Mouse (Mus musculus) kidney, postnatal 0 days (tissue): ENCODE results near the gene Pxk. TPM values are rescaled to one million over a fixed set of nuclear protein-coding genes. Genes with fewer than 3 reads are reported as not detected.
A peak's percentile ranks its signal among the peaks of the same experiment; 100 is the strongest.

Experiments used
- ATAC-seq: fragments of 200-750 bp; cut with Nextera tagmentation; replicated peaks from 2 replicates; pipeline ENCODE4 v1.8.0; 2017; ENCODE audit warnings: low read depth, moderate number of reproducible peaks, moderate TSS enrichment, moderate library complexity; ENCODE audit not compliant: low FRiP score
- DNase-seq: peaks from one replicate; pipeline ENCODE4 v3.0.0-alpha.2; 2016; ENCODE audit warnings: low spot score
- H3K27ac ChIP-seq: fragments of 300-500 bp; sonication (generic); 2 replicates; pipeline ENCODE4 v1.5.1; 2014; ENCODE audit warnings: mild to moderate bottlenecking
- H3K27me3 ChIP-seq: fragments of 300-500 bp; sonication (generic); 2 replicates; pipeline ENCODE4 v1.6.1; 2014; ENCODE audit warnings: low read length, mixed read lengths; ENCODE audit not compliant: insufficient read depth
- H3K36me3 ChIP-seq: fragments of 300-500 bp; sonication (generic); 2 replicates; pipeline ENCODE4 v1.6.1; 2014; ENCODE audit warnings: low read length, mixed read lengths; ENCODE audit not compliant: insufficient read depth
- H3K4me1 ChIP-seq: fragments of 300-500 bp; sonication (generic); replicated peaks from 2 replicates; pipeline ENCODE4 v1.6.1; 2014; ENCODE audit warnings: antibody characterized with exemption, low read length, mixed read lengths; ENCODE audit not compliant: insufficient read depth
- H3K4me2 ChIP-seq: fragments of 300-500 bp; sonication (generic); 2 replicates; pipeline ENCODE4 v1.6.1; 2014; ENCODE audit warnings: mild to moderate bottlenecking, low read length, moderate library complexity, mixed read lengths
- H3K4me3 ChIP-seq: fragments of 300-500 bp; sonication (generic); replicated peaks from 2 replicates; pipeline ENCODE4 v1.5.1; 2014; ENCODE audit warnings: low read depth, low read length
- H3K9ac ChIP-seq: fragments of 300-500 bp; sonication (generic); 2 replicates; pipeline ENCODE4 v1.6.1; 2014; ENCODE audit warnings: low read depth, low read length
- H3K9me3 ChIP-seq: fragments of 300-500 bp; sonication (generic); replicated peaks from 2 replicates; pipeline ENCODE4 v1.6.1; 2016; ENCODE audit warnings: low read length, inconsistent platforms, mixed read lengths
- CTCF ChIP-seq: IDR thresholded peaks from 2 replicates; pipeline ENCODE4 v1.5.1; 2016; ENCODE audit warnings: antibody characterized with exemption, low read depth, mild to moderate bottlenecking, moderate library complexity
- WGBS: fragments of 180-500 bp; shearing (Covaris S2); extraction: QIAGEN DNeasy Blood & Tissue Kit; methylation state at CpG from one replicate; pipeline ENCODE4 v1.1.7; 2014; 5-methylcytosine and 5-hydroxymethylcytosine counted together
- polyA plus RNA-seq: library from polyadenylated mRNA; unstranded; fragments of >200 nt; fragmentation: Nextera tagmentation; extraction: Ambion mirVana; gene quantifications from 2 replicates; pipeline ENCODE4 v1.2.1, GENCODE M21; 2015

The Pxk gene
- 39.4 and 41.7 TPM in 2 replicates for polyA plus RNA-seq

DNA sequence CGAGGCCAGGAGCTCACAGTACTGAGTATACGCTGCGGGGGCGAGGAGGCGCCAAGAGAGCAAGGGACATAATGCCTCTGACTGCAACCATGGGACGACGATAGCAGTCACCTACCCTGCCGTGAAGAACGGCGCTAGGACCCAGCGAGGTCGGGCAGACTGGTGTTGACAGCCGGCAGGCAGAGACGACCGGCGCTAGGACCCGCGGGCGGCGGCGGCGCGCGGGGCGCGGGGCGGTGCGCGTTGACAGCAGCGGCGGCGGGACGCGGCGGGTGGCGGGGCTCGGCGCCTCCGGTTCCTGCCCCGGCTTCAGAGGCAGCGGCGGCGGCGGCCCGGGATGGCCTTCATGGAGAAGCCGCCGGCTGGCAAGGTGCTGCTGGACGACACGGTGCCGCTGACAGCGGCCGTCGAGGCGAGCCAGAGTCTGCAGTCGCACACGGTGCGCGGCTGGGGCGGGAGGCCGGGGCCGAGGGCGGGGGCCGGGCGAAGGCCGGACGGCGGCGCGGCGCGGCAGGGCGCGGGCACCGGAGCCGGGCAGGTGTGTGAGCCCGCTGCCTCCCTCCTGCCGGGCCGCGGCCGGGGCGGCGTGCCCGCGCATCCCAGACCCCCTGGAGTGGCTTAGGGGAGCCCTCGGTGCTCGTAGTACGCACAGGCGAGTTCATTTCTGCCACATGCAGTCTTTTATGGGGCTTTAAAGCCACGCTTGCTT is at the start of gene Pxk:
Gene Pxk (plus strand): TSS at position 234 of the 709 bp plus-strand sequence.
- ATAC-seq (peak; percentile 90), DNase-seq (peak; percentile 92)
- no peaks in the 10 kb centered on the region for H3K36me3 ChIP-seq

DNA sequence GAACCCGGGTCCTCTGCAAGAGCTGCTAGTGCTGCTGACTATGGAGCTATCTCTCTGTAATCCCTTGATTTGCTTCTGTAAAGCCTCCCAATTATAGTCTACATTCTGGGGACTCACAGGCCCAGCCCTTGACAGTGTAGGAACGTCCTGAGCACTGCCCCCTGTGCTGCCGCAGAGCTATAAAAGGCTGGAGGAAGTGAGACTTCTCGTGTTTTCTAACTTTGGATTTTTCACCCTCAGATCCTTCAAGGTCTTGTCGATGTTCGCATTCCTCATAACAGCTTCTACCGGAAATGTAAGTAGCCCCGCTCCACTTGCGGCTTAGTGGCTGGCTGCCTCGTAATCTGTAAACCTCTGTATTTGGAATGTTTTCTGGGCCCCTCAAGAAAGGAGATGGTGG is 48.7 kb upstream of the Pxk start:
- 86% methylated on average over 10 of the region's 10 CpGs for WGBS
- H3K9me3 ChIP-seq = no peaks in the 10 kb centered on the region
- H3K4me1 ChIP-seq = no peaks in the 10 kb centered on the region
- no peak overlapping the region for H3K9ac ChIP-seq
- DNase-seq (no peak), ATAC-seq (no peak)
- H3K27ac ChIP-seq = no peak overlapping the region
- no peak overlapping the region for H3K4me2 ChIP-seq
- no peaks in the 10 kb centered on the region for H3K27me3 ChIP-seq
- no peak for TF ChIP-seq CTCF
- no peak overlapping the region for H3K4me3 ChIP-seq
- H3K36me3 ChIP-seq = 0 out of 2 replicates have a peak, but pooled peaks cover 9% of the 10 kb centered on the region

More for the DNA sequence above, at the start of gene Pxk:
- Histone ChIP-seq H3K9me3 (no peaks in the 10 kb centered on the region), H3K9ac (peak within 1 kb of the TSS; percentile 78), H3K4me3 (peak within 1 kb of the TSS; percentile 74), H3K27me3 (no peaks in the 10 kb centered on the region), H3K4me2 (peak within 1 kb of the TSS; percentile 79), H3K27ac (peak within 1 kb of the TSS; percentile 79), H3K4me1 (peaks cover 12% of the 10 kb centered on the region)
- under 1% methylated on average over 58 of the region's 89 CpGs for WGBS
- no peak for TF ChIP-seq CTCF

DNA sequence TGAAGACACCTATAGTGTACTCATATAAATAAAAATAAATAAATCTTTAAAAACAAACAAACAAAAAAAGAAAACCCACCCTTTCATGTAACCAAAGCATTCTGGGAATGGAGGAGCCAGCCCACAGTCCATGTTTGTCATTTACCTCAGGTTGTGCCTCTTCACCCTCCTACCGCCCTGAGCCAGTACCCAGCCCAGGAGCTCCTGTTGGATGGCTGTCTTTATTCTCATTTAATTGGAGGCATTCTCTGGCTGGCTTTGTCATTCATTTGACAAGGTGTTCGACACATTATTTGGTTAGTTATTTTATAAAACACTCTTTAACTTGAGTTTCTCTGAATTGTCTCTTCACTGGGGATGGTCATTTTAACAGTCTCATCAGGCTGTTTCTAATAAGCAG is 46.1 kb upstream of the Pxk start:
- ATAC-seq (no peak), DNase-seq (no peak)
- no peaks in the 10 kb centered on the region for H3K9me3 ChIP-seq
- H3K4me3 ChIP-seq = no peak overlapping the region
- H3K27ac ChIP-seq = no peak overlapping the region
- H3K4me2 ChIP-seq = no peak overlapping the region
- WGBS = 87% methylated on average over 2 of the region's 2 CpGs
- no peaks in the 10 kb centered on the region for H3K27me3 ChIP-seq
- H3K36me3 ChIP-seq = 0 out of 2 replicates have a peak, but pooled peaks cover 9% of the 10 kb centered on the region
- no peak for TF ChIP-seq CTCF
- no peaks in the 10 kb centered on the region for H3K4me1 ChIP-seq
- no peak overlapping the region for H3K9ac ChIP-seq

DNA sequence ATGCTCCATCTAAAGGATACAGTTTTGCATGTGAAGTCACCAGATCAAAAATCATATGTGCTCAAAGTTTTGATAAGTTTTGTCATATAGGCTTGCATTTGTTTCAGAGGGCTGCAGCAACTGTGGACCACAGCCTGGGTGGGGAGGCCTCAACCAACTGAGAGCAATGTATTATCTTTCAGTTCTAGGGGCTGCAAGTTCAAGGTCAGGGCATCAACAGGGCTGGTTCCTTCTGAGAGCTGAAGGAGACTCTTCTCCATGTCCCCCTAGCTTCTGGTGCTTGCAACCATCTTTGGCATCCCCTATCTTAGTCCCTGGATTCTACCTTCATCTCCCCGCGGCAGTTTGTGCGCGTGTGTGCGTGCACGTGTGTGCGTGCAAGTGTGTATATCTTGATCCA is 45.4 kb upstream of the Pxk start:
- Histone ChIP-seq H3K9me3 (no peaks in the 10 kb centered on the region), H3K27ac (no peak overlapping the region), H3K4me1 (no peaks in the 10 kb centered on the region), H3K4me3 (no peak overlapping the region), H3K4me2 (no peak overlapping the region), H3K36me3 (0 out of 2 replicates have a peak, but pooled peaks cover 8% of the 10 kb centered on the region), H3K27me3 (no peaks in the 10 kb centered on the region), H3K9ac (no peak overlapping the region)
- 96% methylated on average over 7 of the region's 7 CpGs for WGBS
- DNase-seq (no peak), ATAC-seq (no peak)
- no peak for TF ChIP-seq CTCF

DNA sequence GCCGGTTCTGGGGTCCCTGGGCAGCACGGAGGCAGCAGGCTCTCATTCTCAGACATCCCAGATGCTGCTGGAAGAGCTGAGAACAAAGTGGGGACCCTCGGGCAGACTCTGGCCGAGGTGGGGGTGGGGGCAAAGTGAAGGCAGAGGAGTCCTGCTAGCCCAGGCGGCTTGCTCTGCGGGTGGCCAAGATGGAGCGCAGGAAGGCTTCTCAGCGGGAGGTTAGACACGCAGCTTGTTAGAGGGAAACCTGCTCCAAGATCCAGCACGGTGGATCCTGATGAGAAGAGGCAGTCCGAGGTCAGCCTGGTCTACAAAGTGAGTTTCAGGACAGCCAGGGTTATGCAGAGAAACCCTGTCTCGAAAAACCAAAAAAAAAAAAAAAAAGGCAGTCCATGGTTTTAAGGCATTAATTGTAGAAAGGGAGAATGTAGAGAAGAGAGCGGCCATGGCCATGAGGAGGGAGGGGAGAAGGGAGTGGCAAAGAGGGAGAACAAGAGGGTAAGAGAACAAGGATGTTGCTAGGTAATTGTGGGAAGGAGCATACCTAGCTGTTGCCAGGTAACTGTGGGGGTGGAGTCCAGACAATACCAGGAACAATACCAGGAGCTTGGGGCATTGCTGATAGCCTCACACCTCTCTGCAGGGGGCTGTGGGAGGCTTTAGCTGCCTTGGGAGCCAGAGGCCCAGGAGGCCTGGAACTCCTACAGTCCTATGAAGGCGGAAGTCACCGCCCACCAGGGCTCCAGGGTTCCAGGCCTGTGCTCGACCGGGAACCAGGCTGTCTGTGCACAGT is 43.5 kb upstream of the Pxk start:
- Histone ChIP-seq H3K4me2 (no peak overlapping the region), H3K4me3 (no peak overlapping the region), H3K27ac (no peak overlapping the region), H3K27me3 (no peaks in the 10 kb centered on the region), H3K9me3 (no peaks in the 10 kb centered on the region), H3K36me3 (0 out of 2 replicates have a peak, but pooled peaks cover 3% of the 10 kb centered on the region), H3K9ac (no peak overlapping the region), H3K4me1 (no peaks in the 10 kb centered on the region)
- ATAC-seq = no peak
- TF ChIP-seq CTCF = no peak
- no peak for DNase-seq
- 52% methylated on average over 17 of the region's 17 CpGs for WGBS

DNA sequence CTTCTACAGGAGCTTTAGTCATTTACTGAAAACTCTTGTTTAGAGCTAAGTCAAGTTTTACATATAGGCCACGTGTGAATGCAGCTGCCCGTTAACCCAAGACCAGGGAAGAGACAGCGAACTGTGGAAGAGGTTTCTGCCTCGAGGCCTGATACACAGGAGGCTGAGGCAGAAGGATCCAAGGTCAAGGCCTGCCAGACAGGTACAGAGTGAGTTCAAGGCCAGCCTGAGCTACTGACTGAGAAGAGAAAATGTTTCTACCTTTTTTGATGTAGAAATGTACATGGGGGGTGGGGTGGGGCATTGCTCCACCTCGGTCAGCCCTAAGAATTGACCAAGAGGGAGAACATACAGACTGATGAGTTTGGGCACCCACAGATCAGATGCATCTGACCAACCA is 41.9 kb upstream of the Pxk start:
- Histone ChIP-seq H3K9ac (no peak overlapping the region), H3K27ac (no peak overlapping the region), H3K4me3 (no peak overlapping the region), H3K27me3 (no peaks in the 10 kb centered on the region), H3K4me1 (no peaks in the 10 kb centered on the region), H3K36me3 (0 out of 2 replicates have a peak, but pooled peaks cover 3% of the 10 kb centered on the region), H3K4me2 (no peak overlapping the region), H3K9me3 (no peaks in the 10 kb centered on the region)
- DNase-seq (no peak), ATAC-seq (no peak)
- no peak for TF ChIP-seq CTCF
- WGBS = 91% methylated on average over 5 of the region's 5 CpGs
